Mouse (Mus musculus) CD4-positive helper T cell, adult 2 months (primary cell): ENCODE measurements around the gene Spdl1.

ENCODE experiments used
- DNase-seq: peaks from one replicate; pipeline ENCODE4 v3.0.0-alpha.2; 2012; ENCODE audit warnings: low read depth, missing footprints, low spot score

The Spdl1 gene

DNA sequence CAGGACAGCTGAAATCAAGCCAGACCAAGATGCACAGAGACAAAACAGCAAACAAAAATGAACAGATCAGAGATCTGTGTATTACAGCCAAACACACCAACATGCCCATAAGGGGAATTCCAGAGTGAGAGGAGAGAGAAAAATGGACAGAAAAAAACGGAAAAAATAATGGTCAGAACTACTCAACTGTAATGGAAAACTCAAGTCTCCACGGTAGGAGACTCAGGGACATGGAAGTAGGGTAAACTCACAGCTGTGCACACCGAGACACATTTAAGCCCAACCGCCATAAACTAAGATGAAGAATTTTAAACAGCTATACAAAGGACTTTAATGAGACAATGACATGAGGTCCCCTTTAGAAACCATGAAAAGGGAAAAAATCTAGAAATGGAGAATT, 73.9 kb downstream of the Spdl1 start:
- DNase-seq: no peak
